Mouse (Mus musculus): ENCODE measurements at regions not wholly inside any gene's neighbourhood (a gene's known extent, or its start where the extent isn't known, plus 50 kb on each side); places are given as distances from the start of the nearest gene placed in this dataset.
"Not testable (repeated sequence)": the region's sequence is repeated elsewhere in the genome, so short reads cannot be mapped to it uniquely, and the experiment has no call there.

- DNase-seq (ENCODE audit: low spot score in 2 of 2): no peak
Observed at GRCm38 (mm10) chr12:19125541-19125940, 611.2 kb downstream of the 5730507C01Rik start.

- DNase-seq (ENCODE audit: low spot score in 2 of 2): no peak
Observed at GRCm38 (mm10) chr12:19175631-19176030, 661.3 kb downstream of the 5730507C01Rik start.

GRCm38 (mm10) chr12:19192396-19192795, 678.1 kb downstream of the 5730507C01Rik start:
- no peak for DNase-seq (ENCODE audit: low spot score in 2 of 2)

- not testable (repeated sequence) for DNase-seq (ENCODE audit: low spot score in 2 of 2)
Observed at GRCm38 (mm10) chr12:19193041-19193440, 678.7 kb downstream of the 5730507C01Rik start.

- DNase-seq (ENCODE audit: low spot score in 2 of 2): not testable (repeated sequence)
Observed at GRCm38 (mm10) chr12:19223996-19224395, 709.7 kb downstream of the 5730507C01Rik start.

- peak; percentile 2 to 3 for DNase-seq (ENCODE audit: low spot score in 2 of 2)
Observed at GRCm38 (mm10) chr12:19246731-19247130, 707.6 kb upstream of the Gm21863 start.

- DNase-seq (ENCODE audit: low spot score in 2 of 2): peak; percentile 50 to 58
Observed at GRCm38 (mm10) chr12:19288271-19288890, 665.9 kb upstream of the Gm21863 start.

GRCm38 (mm10) chr12:19289038-19289437, 665.3 kb upstream of the Gm21863 start:
- DNase-seq (ENCODE audit: low spot score in 2 of 2): not testable (repeated sequence)

- not testable (repeated sequence) for DNase-seq (ENCODE audit: low spot score in 2 of 2)
Observed at GRCm38 (mm10) chr12:19292068-19292770, 662.1 kb upstream of the Gm21863 start.

Data from frontal cortex, postnatal 14 days (tissue).